Mouse (Mus musculus): ENCODE measurements around the gene Dock2. TPM values are rescaled to one million over a fixed set of nuclear protein-coding genes. Genes with fewer than 3 reads are reported as not detected.

Dock2 gene
- polyA plus RNA-seq, 1 experiment: 0.56 TPM

- Histone ChIP-seq H3K27ac (ENCODE audit: insufficient read depth, low read length) (no peak overlapping the region), H3K4me1 (ENCODE audit: control insufficient read depth, insufficient read depth, low read length) (no peaks in the 10 kb centered on the region), H3K4me3 (ENCODE audit: insufficient read depth, low read length) (no peak overlapping the region)
- TF ChIP-seq CTCF (IDR thresholded peaks at IDR 0.05; ENCODE audit: borderline replicate concordance, insufficient read depth, low read length) (no peak), POLR2A (IDR thresholded peaks at IDR 0.05; ENCODE audit: low read depth, low read length) (no peak)
Observed at GRCm38 (mm10) chr11:34212853-34213252, 570.8 kb downstream of the Dock2 start.

DNA sequence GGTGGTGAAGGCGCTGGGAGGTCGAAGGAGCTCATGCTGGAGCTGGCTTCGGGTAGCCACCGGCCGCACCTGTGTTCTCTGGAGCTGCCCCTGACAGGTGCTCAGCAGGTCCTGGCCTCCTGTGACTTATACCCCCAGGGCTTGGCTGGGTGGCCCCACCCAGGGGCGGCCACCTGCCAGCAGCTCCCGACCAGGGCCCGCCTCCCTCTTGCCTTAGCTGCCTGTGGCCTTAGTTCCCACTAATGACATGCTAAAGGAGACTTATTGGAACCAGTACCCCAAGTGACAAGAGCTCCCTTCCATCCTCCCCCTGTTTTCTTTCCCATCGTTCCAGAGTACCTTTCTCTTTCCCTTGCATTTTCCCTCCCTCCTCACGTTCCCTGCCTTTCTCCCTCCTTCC, 575.7 kb downstream of the Dock2 start, which contains the start of gene Foxi1:
Gene Foxi1, minus strand, starts transcription at position 101 of the 400 bp plus-strand sequence.
- no peak within 1 kb of the TSS for H3K4me3 ChIP-seq (ENCODE audit: insufficient read depth, low read length)
- no peak within 1 kb of the TSS for H3K27ac ChIP-seq (ENCODE audit: insufficient read depth, low read length)
- H3K4me1 ChIP-seq (ENCODE audit: control insufficient read depth, insufficient read depth, low read length): no peaks in the 10 kb centered on the region
- no peak for TF ChIP-seq CTCF (IDR thresholded peaks at IDR 0.05; ENCODE audit: borderline replicate concordance, insufficient read depth, low read length)
- no peak for TF ChIP-seq POLR2A (IDR thresholded peaks at IDR 0.05; ENCODE audit: low read depth, low read length)

DNA sequence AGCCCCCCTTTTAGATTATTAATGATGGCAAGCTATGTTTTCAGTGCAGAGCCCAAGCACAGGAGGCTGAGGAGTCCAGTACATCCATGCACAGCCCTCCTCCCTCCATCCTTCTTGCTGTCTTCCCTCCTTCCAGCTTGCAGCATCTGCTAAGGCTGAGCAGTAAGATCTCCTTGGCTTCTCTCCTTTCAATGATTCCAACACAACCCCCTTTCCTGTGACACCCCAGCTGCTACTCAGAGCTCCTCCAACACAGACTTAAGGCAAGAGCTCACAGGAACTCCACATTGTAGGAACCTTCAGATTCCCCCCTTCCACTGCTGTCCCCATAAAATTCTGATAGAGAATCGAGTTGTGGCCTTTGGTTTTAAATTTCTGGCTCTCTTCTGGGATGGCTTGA, 580.9 kb downstream of the Dock2 start:
- TF ChIP-seq CTCF (IDR thresholded peaks at IDR 0.05; ENCODE audit: borderline replicate concordance, insufficient read depth, low read length) (no peak), POLR2A (IDR thresholded peaks at IDR 0.05; ENCODE audit: low read depth, low read length) (no peak)
- no peak overlapping the region for H3K27ac ChIP-seq (ENCODE audit: insufficient read depth, low read length)

GRCm38 (mm10) chr11:34195142-34195541, 588.5 kb downstream of the Dock2 start:
- H3K4me1 ChIP-seq (ENCODE audit: control insufficient read depth, insufficient read depth, low read length): no peaks in the 10 kb centered on the region
- TF ChIP-seq POLR2A (IDR thresholded peaks at IDR 0.05; ENCODE audit: low read depth, low read length): no peak
- TF ChIP-seq CTCF (IDR thresholded peaks at IDR 0.05; ENCODE audit: borderline replicate concordance, insufficient read depth, low read length): no peak
- no peak overlapping the region for H3K27ac ChIP-seq (ENCODE audit: insufficient read depth, low read length)
- H3K4me3 ChIP-seq (ENCODE audit: insufficient read depth, low read length): no peak overlapping the region

More for the DNA sequence above, 580.9 kb downstream of the Dock2 start:
- H3K4me1 ChIP-seq (ENCODE audit: control insufficient read depth, insufficient read depth, low read length): no peaks in the 10 kb centered on the region
- H3K4me3 ChIP-seq (ENCODE audit: insufficient read depth, low read length): no peak overlapping the region

DNA sequence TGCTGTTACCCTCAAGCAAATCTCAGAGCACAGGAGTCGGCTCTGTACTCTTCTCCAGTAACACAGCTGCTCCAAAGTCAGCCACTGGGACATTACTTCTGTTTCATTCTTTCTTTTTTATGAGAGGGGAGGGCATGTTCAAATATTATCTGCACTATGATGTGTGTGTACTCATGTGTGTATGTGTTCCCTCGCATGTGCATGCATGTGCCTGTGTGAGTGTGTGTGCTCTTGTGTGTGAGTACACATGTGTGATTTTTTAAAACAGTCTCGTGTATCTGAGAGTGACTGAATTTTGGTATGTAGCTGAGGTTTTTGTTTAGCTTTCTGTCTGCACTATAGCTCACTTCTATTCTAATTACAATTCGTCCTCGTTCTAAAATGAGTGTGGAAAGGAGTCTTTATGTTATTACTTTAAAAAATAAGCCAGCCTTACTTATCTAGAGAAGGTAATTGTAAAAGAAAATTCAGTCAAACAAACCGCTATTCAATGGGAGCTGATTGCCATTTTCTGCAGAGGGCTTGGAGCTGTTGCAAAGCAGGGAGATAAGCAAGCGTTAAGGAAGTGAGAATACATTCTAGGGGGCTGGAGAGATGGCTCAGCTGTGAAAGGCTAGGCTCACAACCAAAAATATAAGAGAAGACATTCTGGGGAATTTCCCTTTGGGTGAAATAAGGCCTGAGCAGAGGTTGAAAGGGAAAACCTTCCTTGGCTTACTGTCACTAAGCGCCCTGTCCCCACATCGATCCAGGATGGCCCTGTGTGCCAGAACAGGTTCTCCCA, 589.3 kb downstream of the Dock2 start:
- no peak overlapping the region for H3K4me3 ChIP-seq (ENCODE audit: insufficient read depth, low read length)
- TF ChIP-seq POLR2A (IDR thresholded peaks at IDR 0.05; ENCODE audit: low read depth, low read length): no peak
- no peak for TF ChIP-seq CTCF (IDR thresholded peaks at IDR 0.05; ENCODE audit: borderline replicate concordance, insufficient read depth, low read length)
- H3K4me1 ChIP-seq (ENCODE audit: control insufficient read depth, insufficient read depth, low read length): no peaks in the 10 kb centered on the region
- no peak overlapping the region for H3K27ac ChIP-seq (ENCODE audit: insufficient read depth, low read length)

DNA sequence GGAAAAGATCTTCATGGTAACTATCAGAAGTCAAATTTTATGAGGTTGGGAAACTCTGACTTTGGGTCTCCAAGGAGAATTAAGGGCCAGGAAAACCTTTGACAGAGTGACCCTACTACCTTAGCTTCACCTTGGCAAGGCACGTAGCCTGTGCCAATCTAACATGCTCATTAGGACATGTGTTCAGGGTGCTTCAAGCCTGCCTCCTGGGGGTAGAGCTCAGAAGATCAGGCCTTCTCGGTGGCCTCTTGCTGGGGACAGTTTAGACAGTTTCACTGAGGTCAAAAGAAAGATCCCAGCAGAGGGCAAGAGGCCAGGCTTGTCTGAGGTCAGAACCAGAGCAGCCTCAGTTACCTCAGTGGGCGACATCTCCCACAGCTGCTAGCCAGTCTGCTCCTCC, 590.0 kb downstream of the Dock2 start:
- TF ChIP-seq CTCF (IDR thresholded peaks at IDR 0.05; ENCODE audit: borderline replicate concordance, insufficient read depth, low read length) (no peak), POLR2A (IDR thresholded peaks at IDR 0.05; ENCODE audit: low read depth, low read length) (no peak)
- Histone ChIP-seq H3K4me3 (ENCODE audit: insufficient read depth, low read length) (no peak overlapping the region), H3K27ac (ENCODE audit: insufficient read depth, low read length) (no peak overlapping the region), H3K4me1 (ENCODE audit: control insufficient read depth, insufficient read depth, low read length) (no peaks in the 10 kb centered on the region)

GRCm38 (mm10) chr11:34184266-34184665, 599.4 kb downstream of the Dock2 start:
- no peak overlapping the region for H3K4me3 ChIP-seq (ENCODE audit: insufficient read depth, low read length)
- H3K27ac ChIP-seq (ENCODE audit: insufficient read depth, low read length): no peak overlapping the region
- no peak for TF ChIP-seq CTCF (IDR thresholded peaks at IDR 0.05; ENCODE audit: borderline replicate concordance, insufficient read depth, low read length)
- TF ChIP-seq POLR2A (IDR thresholded peaks at IDR 0.05; ENCODE audit: low read depth, low read length): no peak
- no peaks in the 10 kb centered on the region for H3K4me1 ChIP-seq (ENCODE audit: control insufficient read depth, insufficient read depth, low read length)

DNA sequence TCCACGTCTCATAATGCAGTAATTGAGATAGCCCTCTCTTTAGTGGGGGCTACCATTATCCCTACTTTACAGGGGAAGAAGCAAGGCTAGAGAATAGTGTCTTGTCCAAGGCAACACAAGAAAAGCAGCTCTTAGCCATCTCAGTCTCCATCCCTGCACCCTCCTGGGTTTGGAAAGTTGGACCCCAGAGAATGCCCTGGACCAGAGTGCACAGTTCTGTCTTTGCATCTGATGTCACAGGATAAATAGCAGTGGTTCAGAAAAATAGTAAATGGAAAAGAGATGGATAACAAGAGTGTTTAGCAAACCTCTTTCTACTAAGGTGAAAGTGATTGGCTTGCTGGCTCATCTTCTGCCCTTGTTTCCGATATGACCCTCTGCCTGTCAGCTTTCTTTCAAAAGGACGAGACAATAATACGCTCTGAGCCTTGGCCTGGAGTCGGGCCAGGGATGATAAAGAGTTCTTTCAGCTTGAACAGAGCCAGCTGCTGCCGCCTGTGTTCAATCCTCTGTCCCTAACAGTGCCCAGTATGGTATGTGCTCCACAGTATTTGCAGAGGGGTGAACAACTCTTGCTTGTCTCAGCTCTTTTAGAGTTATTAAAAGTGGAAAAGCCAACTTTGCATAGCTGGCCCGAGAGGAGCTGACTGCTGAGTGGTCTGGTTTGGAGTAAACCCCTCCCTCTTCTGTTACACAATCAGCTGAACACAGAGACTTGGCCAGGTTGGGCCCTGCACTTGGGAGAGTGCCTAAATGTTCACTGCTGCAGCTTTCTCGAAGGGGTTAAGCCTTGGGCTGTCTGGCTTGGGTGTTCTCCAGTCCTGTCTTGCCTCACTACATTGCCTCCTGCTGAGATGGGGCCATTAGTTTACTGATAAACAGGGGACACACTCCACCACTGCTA, 602.2 kb downstream of the Dock2 start:
- TF ChIP-seq POLR2A (IDR thresholded peaks at IDR 0.05; ENCODE audit: low read depth, low read length): no peak
- TF ChIP-seq CTCF (IDR thresholded peaks at IDR 0.05; ENCODE audit: borderline replicate concordance, insufficient read depth, low read length): no peak
- H3K4me3 ChIP-seq (ENCODE audit: insufficient read depth, low read length): no peak overlapping the region
- H3K27ac ChIP-seq (ENCODE audit: insufficient read depth, low read length): no peak overlapping the region
- H3K4me1 ChIP-seq (ENCODE audit: control insufficient read depth, insufficient read depth, low read length): no peaks in the 10 kb centered on the region

GRCm38 (mm10) chr11:34178752-34179151, 604.9 kb downstream of the Dock2 start:
- Histone ChIP-seq H3K4me3 (ENCODE audit: insufficient read depth, low read length) (no peak overlapping the region), H3K4me1 (ENCODE audit: control insufficient read depth, insufficient read depth, low read length) (no peaks in the 10 kb centered on the region), H3K27ac (ENCODE audit: insufficient read depth, low read length) (no peak overlapping the region)
- TF ChIP-seq POLR2A (IDR thresholded peaks at IDR 0.05; ENCODE audit: low read depth, low read length): no peak
- TF ChIP-seq CTCF (IDR thresholded peaks at IDR 0.05; ENCODE audit: borderline replicate concordance, insufficient read depth, low read length): no peak

Other genes with a start within 250 kb of the Dock2 start
- 12.7 and 16.2 TPM in 2 replicates for gene Spdl1, start 49.7 kb upstream of the Dock2 start, polyA plus RNA-seq (2011; ENCODE audit: insufficient read length, low read depth, missing spikeins)

Data from embryonic fibroblast, embryonic 13.5 days (primary cell).